Mouse (Mus musculus): ENCODE results near the gene Bend3. TPM values are rescaled to one million over a fixed set of nuclear protein-coding genes. Genes with fewer than 3 reads are reported as not detected.

Bend3 gene
- total RNA-seq, 2 experiments from 2014 or later, result 4.6 to 10.6 TPM

- ATAC-seq (replicated peaks; ENCODE audit: poor library complexity), result peak; percentile 50; the same call in 1 of the 2 replicates
Measured at GRCm38 (mm10) chr10:43523931-43524330, 45.3 kb downstream of the Bend3 start, which contains the start of gene Gm9803. Gm9803 (plus strand) TSS chr10:43524084.

GRCm38 (mm10) chr10:43527283-43528269 is 48.9 kb downstream of the Bend3 start:
- ATAC-seq (replicated peaks; ENCODE audit: poor library complexity), result no peak

GRCm38 (mm10) chr10:43534382-43534781 is 55.8 kb downstream of the Bend3 start:
- no peak for ATAC-seq (replicated peaks; ENCODE audit: poor library complexity)

GRCm38 (mm10) chr10:43537652-43538051 is 59.0 kb downstream of the Bend3 start:
- ATAC-seq (replicated peaks; ENCODE audit: poor library complexity), result no peak

- ATAC-seq (replicated peaks; ENCODE audit: poor library complexity), result no peak
Measured at GRCm38 (mm10) chr10:43538831-43539230, 60.2 kb downstream of the Bend3 start.

GRCm38 (mm10) chr10:43539746-43540310 is 61.2 kb downstream of the Bend3 start:
- ATAC-seq (replicated peaks; ENCODE audit: poor library complexity), result no peak

GRCm38 (mm10) chr10:43540442-43541152 is 62.0 kb downstream of the Bend3 start, which contains the start of gene 1700021F05Rik:
1700021F05Rik (minus strand) TSS chr10:43540994.
- peak; percentile 99 for ATAC-seq (replicated peaks; ENCODE audit: poor library complexity)

- ATAC-seq (replicated peaks; ENCODE audit: poor library complexity), result no peak
Measured at GRCm38 (mm10) chr10:43541153-43541544, 62.5 kb downstream of the Bend3 start.

- no peak for ATAC-seq (replicated peaks; ENCODE audit: poor library complexity)
Measured at GRCm38 (mm10) chr10:43549411-43549810, 70.8 kb downstream of the Bend3 start.

- no peak for ATAC-seq (replicated peaks; ENCODE audit: poor library complexity)
Measured at GRCm38 (mm10) chr10:43550923-43551322, 72.3 kb downstream of the Bend3 start.

- ATAC-seq (replicated peaks; ENCODE audit: poor library complexity), result no peak
Measured at GRCm38 (mm10) chr10:43551388-43551787, 72.8 kb downstream of the Bend3 start.

- peak; percentile 34; the same call in 1 of the 2 replicates for ATAC-seq (replicated peaks; ENCODE audit: poor library complexity)
Measured at GRCm38 (mm10) chr10:43557630-43558165, 79.1 kb downstream of the Bend3 start.

GRCm38 (mm10) chr10:43559313-43559712 is 80.7 kb downstream of the Bend3 start:
- no peak for ATAC-seq (replicated peaks; ENCODE audit: poor library complexity)

- ATAC-seq (replicated peaks; ENCODE audit: poor library complexity), result 0 out of 2 replicates have a peak, but pooled peaks have one; percentile 48
Measured at GRCm38 (mm10) chr10:43560765-43561164, 82.1 kb downstream of the Bend3 start.

- ATAC-seq (replicated peaks; ENCODE audit: poor library complexity), result no peak
Measured at GRCm38 (mm10) chr10:43561311-43561710, 82.7 kb downstream of the Bend3 start.

Other genes with a start within 250 kb of the Bend3 start
- gene Gm9803, start 45.3 kb downstream of the Bend3 start, total RNA-seq (2015), result 7.5 and 12.0 TPM in 2 replicates
- gene Gm9803, start 45.3 kb downstream of the Bend3 start, total RNA-seq (2017), result 12.2 TPM in 1 of 2 replicates, not detected in the other
- gene 1700021F05Rik, start 62.2 kb downstream of the Bend3 start, total RNA-seq (2015), result 27.1 and 27.4 TPM in 2 replicates
- 69.9 and 111 TPM in 2 replicates for gene 1700021F05Rik, start 62.2 kb downstream of the Bend3 start, total RNA-seq (2017)
- 540 and 612 TPM in 2 replicates for gene Cd24a, start 99.5 kb downstream of the Bend3 start, total RNA-seq (2015)
- gene Cd24a, start 99.5 kb downstream of the Bend3 start, total RNA-seq (2017), result 427 and 442 TPM in 2 replicates

All from megakaryocyte progenitor cell, adult 5-6 weeks (primary cell).